Comparison of ENCODE assay signal across 16 mouse cellular contexts in the genomic region with DNA sequence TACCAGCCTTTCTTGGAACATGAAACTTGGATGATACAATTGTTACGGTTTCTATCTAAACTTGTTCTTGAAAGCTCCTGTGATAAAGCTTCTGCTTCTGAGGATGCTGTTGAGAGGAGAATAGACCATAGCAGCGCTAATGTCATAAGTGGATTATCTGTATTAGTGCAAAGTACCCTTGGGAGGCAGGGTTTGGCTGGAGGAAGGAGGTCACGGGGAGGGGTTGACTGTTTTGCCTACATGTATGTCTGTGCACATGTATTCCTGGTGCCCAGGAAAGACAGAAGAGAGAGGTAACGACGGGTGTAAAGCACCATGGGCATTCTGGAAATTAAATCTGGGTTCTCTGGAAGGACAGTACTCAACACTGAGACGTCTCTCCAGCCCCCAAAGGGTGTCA.
"Had no signal": no experiment of that assay in that cellular context is flagged by ENCODE, and none has a peak within 500 bp of the region (broad histone marks: within the 10 kb centered on the region; RNA-seq: fewer than 3 reads in every experiment).

No protein-coding gene starts in this region.

- DNase-seq: heart, postnatal 10 days; heart, postnatal 14 days; heart, postnatal 36 days; heart, postnatal 4 days; kidney, adult 11 months; kidney, adult 18-20 months; kidney, adult 2 months; kidney, adult 8-10 months; kidney, adult 9 months; kidney, postnatal 10 days; kidney, postnatal 14 days; kidney, postnatal 25 days; kidney, postnatal 36 days; kidney, postnatal 4 days; layer of hippocampus, adult 9-11 months; layer of hippocampus, postnatal 36 days had no signal
